Mouse (Mus musculus) activated CD4-positive, CD25-positive, alpha-beta regulatory T cell, adult 4 months (primary cell): ENCODE results near the gene Fam173a. TPM values are rescaled to one million over a fixed set of nuclear protein-coding genes. Genes with fewer than 3 reads are reported as not detected.

Experiments used
- ATAC-seq: one replicate; pipeline ENCODE4 v1.8.0; 2017
- polyA plus RNA-seq, 2 experiments: library from polyadenylated mRNA; unstranded; fragments of 100-300 nt; shearing (Covaris generic); gene quantifications; one replicate each; pipeline ENCODE4 v1.2.1; 2017

Fam173a gene
- polyA plus RNA-seq, 2 experiments from 2014 or later, result 196 to 238 TPM

GRCm38 (mm10) chr17:25796951-25797369, 4.3 kb upstream of the Fam173a start, which contains the start of gene Metrn:
TSS of gene Metrn (minus strand) at chr17:25797136.
- ATAC-seq, result peak; percentile 33

- ATAC-seq, result no peak
These were observed 3.6 kb upstream of the Fam173a start for GRCm38 (mm10) chr17:25796211-25796771.

DNA sequence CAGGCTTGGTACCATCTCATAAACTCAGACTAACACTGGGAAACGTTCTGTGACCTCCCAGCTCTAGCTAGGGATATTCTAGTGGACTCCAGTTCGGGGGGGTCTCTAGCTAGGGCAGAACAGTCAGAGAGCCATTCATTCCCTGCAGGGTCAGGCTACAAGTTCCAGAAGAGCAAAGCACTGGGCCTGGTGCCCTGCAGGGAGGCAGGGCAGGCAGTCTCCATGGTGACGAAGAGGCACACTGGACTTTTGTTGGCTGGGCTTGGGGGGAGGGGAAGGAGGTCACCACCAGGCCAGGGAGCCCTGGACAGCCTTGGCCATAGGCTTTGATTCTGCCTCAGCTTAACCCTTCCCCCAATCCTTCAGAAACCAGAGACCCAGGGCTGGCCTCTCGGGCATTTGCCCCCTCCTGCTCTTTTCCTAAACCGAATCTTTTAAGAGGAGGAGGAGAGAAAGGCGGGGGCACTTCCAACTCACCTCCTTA, 3.0 kb upstream of the Fam173a start, which contains the start of gene AC134908.4:
TSS of gene AC134908.4 (minus strand) at position 51 of the 484 bp plus-strand sequence.
- ATAC-seq, result no peak

DNA sequence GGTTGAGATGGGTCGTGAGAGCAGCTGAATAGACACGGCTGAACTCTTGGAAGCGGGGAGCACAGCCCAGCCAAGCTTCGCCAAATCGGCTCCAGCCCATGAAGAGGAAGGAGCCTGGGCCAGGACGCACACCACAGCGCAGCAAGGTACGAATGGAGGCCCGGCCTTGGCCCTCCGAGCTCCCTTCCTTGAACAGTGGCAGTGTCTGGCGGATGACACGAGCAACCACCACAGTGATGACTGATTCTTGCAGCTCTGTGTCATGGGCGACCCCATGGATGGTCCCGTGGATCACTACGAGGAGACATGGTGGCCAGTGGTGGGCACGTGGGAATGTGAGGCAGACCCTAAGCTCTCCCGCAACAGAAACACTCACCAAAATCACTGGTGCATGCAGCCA, 2.3 kb upstream of the Fam173a start:
- ATAC-seq, result no peak

- ATAC-seq, result no peak
These were observed 1.5 kb upstream of the Fam173a start for GRCm38 (mm10) chr17:25794197-25794596.

GRCm38 (mm10) chr17:25791843-25792527, 716 bp downstream of the Fam173a start:
- ATAC-seq, result peak; percentile 66

GRCm38 (mm10) chr17:25791320-25791842, 1.3 kb downstream of the Fam173a start:
- ATAC-seq, result no peak

GRCm38 (mm10) chr17:25786781-25787504, 5.8 kb downstream of the Fam173a start:
- ATAC-seq, result no peak

DNA sequence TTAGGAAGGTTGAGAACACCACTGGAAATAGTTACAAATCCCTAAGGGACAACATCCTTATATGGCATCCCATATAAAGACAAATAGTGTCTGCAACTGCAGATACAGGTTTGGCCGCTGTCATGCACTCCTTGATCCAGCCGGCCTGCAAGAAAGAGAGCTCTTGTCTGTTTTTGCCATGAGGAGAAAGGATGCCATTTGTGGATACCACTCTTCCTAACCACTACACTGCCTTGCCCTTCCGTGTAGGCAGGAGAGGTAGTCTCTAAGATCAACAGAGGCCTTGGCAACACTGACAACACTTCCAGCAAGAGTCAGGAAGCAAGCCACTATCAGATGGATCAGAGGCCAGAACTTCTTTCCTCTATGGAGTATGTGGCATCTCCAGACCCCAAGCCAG, 6.4 kb downstream of the Fam173a start, which contains the start of gene Ccdc78:
TSS of gene Ccdc78 (plus strand) at position 301 of the 400 bp plus-strand sequence.
- no peak for ATAC-seq

DNA sequence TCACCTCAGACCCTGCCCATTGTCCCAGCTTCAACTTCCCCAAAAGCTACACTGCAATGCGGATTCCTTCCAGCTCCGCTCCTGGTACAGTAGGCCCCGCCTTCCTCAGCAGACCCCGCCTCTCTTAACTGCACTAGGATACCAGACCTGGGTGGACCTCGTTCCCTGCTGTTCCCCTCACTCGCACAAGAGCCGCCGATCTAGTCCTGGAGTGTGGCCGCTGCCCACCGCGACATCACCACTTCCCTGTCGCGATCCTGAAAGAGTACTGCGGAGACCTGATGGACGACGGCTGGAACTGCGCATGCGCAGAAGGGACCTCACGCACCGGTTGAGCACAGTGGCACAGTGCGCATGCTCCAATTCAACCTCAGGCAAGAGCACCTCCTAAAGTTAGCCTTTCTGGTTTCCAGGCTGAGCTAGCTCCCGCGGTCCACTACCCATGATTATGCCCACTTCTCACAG, 7.4 kb downstream of the Fam173a start, which contains the start of gene Haghl:
TSS of gene Haghl (minus strand) at position 393 of the 465 bp plus-strand sequence.
- ATAC-seq, result peak; percentile 76

GRCm38 (mm10) chr17:25783861-25784574, 8.7 kb downstream of the Fam173a start:
- no peak for ATAC-seq

DNA sequence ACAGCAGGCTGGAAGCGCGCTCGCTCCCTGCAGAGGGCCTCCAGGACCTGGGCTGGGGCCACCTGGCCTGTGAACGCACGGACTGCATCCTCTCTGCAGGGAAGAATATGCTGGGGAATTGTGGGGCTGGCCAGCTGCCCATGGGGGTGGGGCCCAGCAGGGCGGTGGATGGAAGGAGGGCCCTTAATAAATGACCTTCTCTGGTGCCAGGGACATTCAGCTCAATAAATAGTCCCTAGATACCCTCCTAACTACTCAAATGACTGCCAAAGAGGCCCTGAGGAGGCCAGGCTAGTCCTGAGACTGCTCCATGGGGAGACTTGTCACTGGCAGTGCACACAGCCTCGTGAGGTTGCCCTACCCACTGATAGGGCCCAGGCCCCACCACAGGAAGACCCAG, 9.6 kb downstream of the Fam173a start:
- no peak for ATAC-seq

GRCm38 (mm10) chr17:25781339-25781738, 11.4 kb downstream of the Fam173a start:
- no peak for ATAC-seq

DNA sequence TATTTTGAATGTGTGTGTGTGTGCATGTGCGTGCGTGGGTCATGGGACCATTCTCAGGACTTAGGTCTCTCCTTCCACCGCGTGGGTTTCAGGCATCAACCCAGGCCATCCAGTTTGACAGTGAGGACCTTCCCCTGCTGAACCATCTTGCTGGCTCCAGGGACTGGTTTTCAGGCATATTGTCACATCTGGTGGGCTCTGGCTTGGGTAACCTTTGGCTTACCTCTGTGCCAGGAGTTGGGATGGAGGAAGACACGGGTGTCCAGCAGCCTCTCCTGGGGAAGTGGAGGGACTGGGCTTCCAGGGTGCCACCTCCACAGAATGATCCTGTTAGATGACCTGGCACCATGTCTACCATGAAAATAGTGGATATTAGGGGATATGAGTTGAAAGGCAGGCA, 14.8 kb downstream of the Fam173a start:
- ATAC-seq, result no peak

GRCm38 (mm10) chr17:25775318-25776062, 17.2 kb downstream of the Fam173a start:
- no peak for ATAC-seq

GRCm38 (mm10) chr17:25773549-25774120, 19.1 kb downstream of the Fam173a start, which contains the start of gene Narfl:
TSS of gene Narfl (plus strand) at chr17:25773776.
- peak; percentile 85 for ATAC-seq

DNA sequence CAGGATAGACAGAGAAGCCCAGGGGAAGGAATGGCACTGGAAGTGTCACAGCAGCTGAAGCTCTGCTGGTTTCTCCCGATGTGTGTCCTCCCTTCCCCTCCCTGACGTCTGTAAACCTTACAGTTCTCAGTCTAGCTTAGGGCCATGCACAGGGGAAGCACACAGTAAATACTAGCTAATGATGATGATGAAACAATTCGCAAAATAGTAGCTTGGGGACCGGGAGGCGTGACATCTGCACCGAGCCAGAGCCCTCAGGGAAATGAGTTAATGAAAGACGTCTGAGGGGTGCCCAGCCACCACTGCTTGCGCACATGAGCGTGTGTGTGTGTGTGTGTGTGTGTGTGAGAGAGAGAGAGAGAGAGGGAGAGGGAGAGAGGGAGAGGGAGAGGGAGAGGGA, 23.4 kb downstream of the Fam173a start:
- ATAC-seq, result no peak

- ATAC-seq, result no peak
These were observed 26.8 kb downstream of the Fam173a start for GRCm38 (mm10) chr17:25765886-25766285.

DNA sequence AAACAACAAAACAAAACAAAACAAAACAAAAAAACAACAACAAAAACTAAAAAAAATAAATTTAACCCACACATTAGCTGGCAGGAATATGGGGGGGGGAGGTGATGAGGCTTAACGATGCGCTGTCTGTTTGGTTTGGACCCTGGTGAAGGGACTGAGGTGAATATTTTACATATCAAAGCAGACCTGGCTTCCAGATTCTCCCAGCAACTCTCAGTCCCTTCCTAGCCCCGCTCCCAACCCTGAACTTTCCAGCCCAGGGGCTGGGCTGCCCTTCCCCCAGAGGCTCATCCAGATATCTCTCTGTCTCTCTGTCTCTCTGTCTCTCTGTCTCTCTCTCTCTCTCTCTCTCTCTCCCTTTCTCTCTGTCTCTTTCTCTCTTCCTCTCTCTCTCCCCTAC, 30.1 kb downstream of the Fam173a start:
- no peak for ATAC-seq

DNA sequence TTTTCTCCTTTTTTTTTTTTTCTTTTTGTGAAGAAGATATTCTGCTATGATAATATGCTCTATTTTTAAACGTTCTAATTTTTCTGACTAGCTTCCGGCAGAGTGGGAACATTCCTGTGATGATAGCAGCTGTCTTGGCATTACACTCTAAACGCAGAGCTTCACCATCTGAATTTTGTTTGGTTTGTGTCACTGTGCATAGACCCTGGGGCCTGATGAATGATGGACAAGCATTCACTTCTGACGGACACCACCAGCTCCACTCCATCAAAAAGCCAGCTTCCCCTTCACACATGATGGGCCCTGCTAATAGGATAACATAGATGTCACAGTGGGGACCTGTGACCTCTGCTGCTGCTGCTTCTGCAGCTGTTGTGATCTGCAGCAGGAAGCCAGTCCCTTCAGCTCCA, 31.1 kb downstream of the Fam173a start:
- ATAC-seq, result no peak

DNA sequence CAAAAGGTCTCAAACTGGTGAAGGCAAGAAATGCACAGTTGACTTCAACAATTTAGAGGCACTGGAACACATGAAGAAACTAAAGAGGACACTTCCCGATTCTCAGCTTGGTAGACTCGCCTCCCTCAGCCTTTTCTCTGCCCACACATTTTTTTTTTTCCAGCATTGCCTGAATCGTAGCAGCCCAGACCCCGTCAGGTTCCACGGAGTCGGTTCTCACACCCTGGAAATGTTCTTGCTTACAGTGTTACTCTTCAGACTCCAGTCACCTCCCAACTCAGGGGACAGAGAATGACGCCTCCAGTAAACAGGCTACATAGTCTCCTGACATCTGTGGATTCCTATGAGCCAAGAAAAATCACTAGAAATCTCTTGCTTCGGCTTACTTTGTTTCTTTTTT, 32.6 kb downstream of the Fam173a start:
- ATAC-seq, result no peak
